Mouse (Mus musculus) olfactory bulb, adult 2 months (tissue): Measurements from ENCODE around the gene Hdac6.

Source experiments
- CTCF ChIP-seq: fragments of 200-500 bp; IDR thresholded peaks from 2 replicates; pipeline ENCODE4 v1.5.1; 2012; ENCODE audit warnings: low read depth, mild to moderate bottlenecking, low read length, moderate library complexity; ENCODE audit not compliant: insufficient read depth
- POLR2A ChIP-seq: fragments of 200-500 bp; IDR thresholded peaks from 2 replicates; pipeline ENCODE4 v1.6.1; 2012; ENCODE audit warnings: mild to moderate bottlenecking, low read depth, low read length, moderate library complexity; ENCODE audit not compliant: insufficient read depth

DNA sequence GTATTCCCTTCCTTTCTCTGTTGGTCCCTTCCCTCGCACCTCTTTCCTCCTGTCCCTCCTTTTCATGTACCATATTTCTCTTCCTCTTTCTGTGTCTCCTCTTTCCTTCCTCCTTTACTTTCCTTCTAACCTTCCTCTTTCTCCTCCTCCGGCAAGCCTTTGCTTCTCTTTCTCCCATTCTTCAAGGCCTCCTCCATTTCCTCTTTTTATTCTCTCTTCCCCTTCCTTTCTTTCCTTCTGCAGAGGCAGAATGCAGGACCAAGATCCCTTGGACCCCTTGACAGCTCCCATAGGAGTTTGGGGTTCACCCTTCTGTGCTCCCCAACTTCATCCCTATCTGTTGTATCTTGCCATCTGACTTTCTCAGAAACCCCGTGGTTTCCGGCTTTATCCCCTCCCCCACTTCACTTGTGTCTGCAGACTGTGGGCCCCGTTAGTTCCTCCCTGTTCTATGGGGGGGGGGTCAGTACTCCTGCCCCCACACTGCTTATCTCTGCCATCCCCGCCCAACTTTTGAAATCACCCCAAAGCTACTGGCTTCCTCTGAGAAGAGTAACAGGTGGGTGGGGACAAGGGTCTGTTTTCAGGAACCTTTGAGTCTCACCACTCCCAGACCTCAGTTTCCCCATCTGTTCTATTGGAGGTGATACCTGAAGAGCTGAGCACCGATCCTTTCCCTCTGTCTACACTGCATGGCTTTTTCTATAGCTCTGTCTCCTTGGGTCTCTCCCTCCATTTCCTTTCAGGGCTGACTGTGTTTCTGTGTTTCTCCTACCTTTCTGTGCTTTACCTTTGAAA lies 16.3 kb upstream of the Hdac6 start:
- TF ChIP-seq CTCF (no peak), POLR2A (no peak)
